Mouse (Mus musculus) urinary bladder, adult 2 months (tissue): ENCODE measurements around the gene Smok3b. TPM values are rescaled to one million over a fixed set of nuclear protein-coding genes. Genes with fewer than 3 reads are reported as not detected.
"Not testable (repeated sequence)": the region's sequence is repeated elsewhere in the genome, so short reads cannot be mapped to it uniquely, and the experiment has no call there.

ENCODE experiments used
- DNase-seq: peaks from one replicate; pipeline ENCODE4 v3.0.0; 2022; ENCODE audit warnings: low spot score
- polyA plus RNA-seq: library from polyadenylated mRNA; depleted of rRNA; stranded (reverse); fragments of >200 nt; gene quantifications from 2 replicates; pipeline ENCODE4 v1.2.3, GENCODE M21; 2012; rRNA removed

Gene Smok3b
- polyA plus RNA-seq, result not detected in 2 replicates

GRCm38 (mm10) chr5:138020961-138021479 is at the start of gene Smok3b, which contains the start of gene Smok3a:
Gene Smok3b, plus strand, starts transcription at chr5:138021429.
Gene Smok3a, plus strand, starts transcription at chr5:138021261.
- DNase-seq, result not testable (repeated sequence)

- DNase-seq, result no peak
These were observed 48.1 kb upstream of the Smok3b start for GRCm38 (mm10) chr5:137973161-137973560.

GRCm38 (mm10) chr5:137973738-137974137 is 47.5 kb upstream of the Smok3b start:
- no peak for DNase-seq

- DNase-seq, result no peak
These were observed 46.5 kb upstream of the Smok3b start for GRCm38 (mm10) chr5:137974724-137975123.

GRCm38 (mm10) chr5:137975434-137975833 is 45.8 kb upstream of the Smok3b start:
- DNase-seq, result no peak

- DNase-seq, result no peak
These were observed 43.9 kb upstream of the Smok3b start for GRCm38 (mm10) chr5:137977291-137977690.

- DNase-seq, result no peak
These were observed 42.1 kb upstream of the Smok3b start for GRCm38 (mm10) chr5:137979081-137979480.

- no peak for DNase-seq
These were observed 39.9 kb upstream of the Smok3b start, which contains the start of gene Azgp1 for GRCm38 (mm10) chr5:137981300-137981699. Gene Azgp1, plus strand, starts transcription at chr5:137981520.

- no peak for DNase-seq
These were observed 34.9 kb upstream of the Smok3b start for GRCm38 (mm10) chr5:137986351-137986750.

GRCm38 (mm10) chr5:138009437-138009836 is 11.8 kb upstream of the Smok3b start:
- DNase-seq, result no peak

- DNase-seq, result no peak
These were observed 8.8 kb upstream of the Smok3b start for GRCm38 (mm10) chr5:138012382-138012781.

GRCm38 (mm10) chr5:138016530-138016929 is 4.7 kb upstream of the Smok3b start:
- DNase-seq, result no peak

GRCm38 (mm10) chr5:138016997-138017396 is 4.2 kb upstream of the Smok3b start:
- DNase-seq, result no peak

- DNase-seq, result not testable (repeated sequence)
These were observed 1.7 kb upstream of the Smok3b start for GRCm38 (mm10) chr5:138019577-138019976.

- DNase-seq, result not testable (repeated sequence)
These were observed 31.7 kb downstream of the Smok3b start, which contains the start of gene Smok3c for GRCm38 (mm10) chr5:138052894-138053293. Gene Smok3c, plus strand, starts transcription at chr5:138053194.

GRCm38 (mm10) chr5:138073803-138074202 is 52.6 kb downstream of the Smok3b start:
- no peak for DNase-seq

GRCm38 (mm10) chr5:138075684-138076083 is 54.5 kb downstream of the Smok3b start:
- no peak for DNase-seq

- no peak for DNase-seq
These were observed 54.9 kb downstream of the Smok3b start for GRCm38 (mm10) chr5:138076148-138076547.

GRCm38 (mm10) chr5:138080456-138080855 is 59.2 kb downstream of the Smok3b start:
- DNase-seq, result no peak

- no peak for DNase-seq
These were observed 60.2 kb downstream of the Smok3b start for GRCm38 (mm10) chr5:138081446-138081845.

GRCm38 (mm10) chr5:138083318-138083900 is 62.2 kb downstream of the Smok3b start:
- DNase-seq, result no peak

GRCm38 (mm10) chr5:138083936-138084335 is 62.7 kb downstream of the Smok3b start:
- no peak for DNase-seq

- DNase-seq, result no peak
These were observed 63.3 kb downstream of the Smok3b start for GRCm38 (mm10) chr5:138084507-138084906.

GRCm38 (mm10) chr5:138084996-138085395 is 63.8 kb downstream of the Smok3b start, which contains the start of gene Zkscan1:
Gene Zkscan1, plus strand, starts transcription at chr5:138085084.
- DNase-seq, result peak; percentile 53
